Mouse (Mus musculus): ENCODE results near the gene Prr5l. TPM values are rescaled to one million over a fixed set of nuclear protein-coding genes. Genes with fewer than 3 reads are reported as not detected.

Prr5l gene
- polyA plus RNA-seq, 1 experiment from 2014 or later, result 12.4 TPM

DNA sequence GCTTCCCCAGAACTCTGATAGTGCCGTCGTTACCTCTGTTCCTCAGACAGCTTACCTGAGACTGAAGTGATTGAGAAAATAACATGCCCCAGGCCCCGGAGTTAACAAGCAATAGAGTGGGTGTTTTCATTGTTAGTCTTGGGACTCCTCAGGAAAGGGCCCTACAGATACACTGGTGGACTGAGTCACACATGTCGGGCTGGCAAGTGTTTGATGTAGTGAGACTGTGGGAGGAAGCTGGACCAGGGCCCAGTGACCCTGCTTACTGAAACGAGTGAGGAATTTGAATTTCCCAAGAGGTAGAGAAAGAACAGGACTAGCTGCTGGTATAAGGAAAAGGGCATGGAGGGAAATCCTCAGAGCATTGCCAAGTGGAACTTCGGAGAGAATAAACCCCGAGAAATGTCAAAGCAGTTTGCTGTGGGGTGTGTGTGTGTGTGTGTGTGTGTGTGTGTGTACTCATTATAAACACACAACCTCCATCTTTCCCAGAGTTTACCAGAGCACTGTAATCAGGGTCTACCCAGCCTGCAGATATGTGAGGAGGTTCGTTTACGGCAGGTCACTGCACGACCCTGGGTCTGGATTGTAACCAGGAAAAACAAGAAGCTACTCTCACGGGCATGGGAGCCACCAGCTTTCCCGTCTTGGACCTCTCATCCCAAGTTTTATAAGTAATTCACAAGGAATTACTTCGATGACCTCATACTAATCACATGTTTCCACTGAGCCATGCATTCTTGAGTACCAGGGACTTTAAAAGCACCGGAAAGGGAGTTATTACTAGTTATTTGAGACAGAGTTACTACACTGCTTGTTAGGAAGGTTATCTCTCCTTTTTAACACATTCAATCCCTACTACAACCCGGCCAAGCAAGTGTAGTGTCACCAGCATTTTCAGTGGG lies 20.4 kb downstream of the Prr5l start:
- Histone ChIP-seq H3K4me2 (replicated peaks) (no peak overlapping the region), H3K27ac (no peak overlapping the region), H3K27me3 (no peaks in the 10 kb centered on the region), H3K9ac (no peak overlapping the region), H3K36me3 (no peaks in the 10 kb centered on the region), H3K4me3 (no peak overlapping the region), H3K9me3 (replicated peaks) (no peaks in the 10 kb centered on the region), H3K4me1 (no peaks in the 10 kb centered on the region)
- ATAC-seq (ENCODE audit: low FRiP score), result no peak
- 81% methylated on average over 15 of the region's 15 CpGs for WGBS

GRCm38 (mm10) chr2:101860920-101861485 lies 21.8 kb downstream of the Prr5l start:
- Histone ChIP-seq H3K4me1 (no peaks in the 10 kb centered on the region), H3K9me3 (replicated peaks) (no peaks in the 10 kb centered on the region)
- 93% methylated on average over 3 of the region's 3 CpGs for WGBS

DNA sequence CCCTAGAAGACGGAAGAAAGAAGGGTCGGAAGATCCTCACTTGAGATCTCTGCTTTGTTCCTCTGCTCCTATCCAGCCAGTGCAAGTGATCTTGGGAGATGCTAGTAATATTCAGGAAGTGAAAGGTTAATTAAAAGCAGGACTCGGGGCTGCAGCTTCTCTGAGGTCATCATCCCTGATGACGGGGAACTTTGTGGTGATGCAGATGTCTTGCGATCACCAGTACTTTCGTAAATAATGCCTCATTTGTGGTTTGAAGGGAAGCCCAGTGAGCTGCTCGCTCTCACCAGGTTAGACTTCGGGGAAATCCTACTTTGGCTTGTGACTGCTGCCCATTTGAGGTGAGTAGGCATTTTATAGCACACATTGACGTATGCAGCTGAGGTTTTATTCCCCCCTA lies 26.7 kb downstream of the Prr5l start:
- no peaks in the 10 kb centered on the region for H3K27me3 ChIP-seq
- no peaks in the 10 kb centered on the region for H3K36me3 ChIP-seq
- no peak overlapping the region for H3K9ac ChIP-seq
- no peak overlapping the region for H3K4me2 ChIP-seq (replicated peaks)
- H3K4me3 ChIP-seq, result no peak overlapping the region
- no peaks in the 10 kb centered on the region for H3K4me1 ChIP-seq
- no peak for ATAC-seq (ENCODE audit: low FRiP score)
- 83% methylated on average over 9 of the region's 9 CpGs for WGBS
- H3K9me3 ChIP-seq (replicated peaks), result no peaks in the 10 kb centered on the region
- H3K27ac ChIP-seq, result no peak overlapping the region

More at GRCm38 (mm10) chr2:101860920-101861485, 21.8 kb downstream of the Prr5l start:
- Histone ChIP-seq H3K36me3 (no peaks in the 10 kb centered on the region), H3K4me2 (replicated peaks) (no peak overlapping the region), H3K27ac (no peak overlapping the region), H3K4me3 (no peak overlapping the region), H3K9ac (no peak overlapping the region), H3K27me3 (no peaks in the 10 kb centered on the region)
- no peak for ATAC-seq (ENCODE audit: low FRiP score)

DNA sequence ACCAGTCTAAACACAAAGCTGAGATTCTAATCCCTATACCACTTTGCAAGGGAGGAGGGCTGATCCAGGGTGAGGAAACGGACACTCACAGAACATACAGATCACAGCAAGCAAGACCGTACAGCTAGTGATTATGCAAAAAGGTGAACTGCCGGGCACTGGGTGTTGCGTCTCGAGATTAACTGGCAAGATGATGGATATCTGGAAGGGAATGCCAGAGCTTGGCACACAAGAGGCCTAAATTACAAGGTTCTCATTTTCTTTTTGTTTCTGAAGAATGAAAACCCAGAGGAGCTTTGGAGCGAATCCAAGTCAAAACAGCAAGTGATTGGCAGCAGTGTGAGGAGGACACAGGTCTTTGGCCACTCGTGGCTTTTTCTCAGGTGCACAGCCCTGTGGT lies 28.0 kb downstream of the Prr5l start:
- no peaks in the 10 kb centered on the region for H3K36me3 ChIP-seq
- H3K4me2 ChIP-seq (replicated peaks), result no peak overlapping the region
- no peak overlapping the region for H3K4me3 ChIP-seq
- ATAC-seq (ENCODE audit: low FRiP score), result no peak
- no peak overlapping the region for H3K27ac ChIP-seq
- 76% methylated on average over 7 of the region's 7 CpGs for WGBS
- H3K9me3 ChIP-seq (replicated peaks), result no peaks in the 10 kb centered on the region
- H3K27me3 ChIP-seq, result no peaks in the 10 kb centered on the region
- H3K9ac ChIP-seq, result no peak overlapping the region
- H3K4me1 ChIP-seq, result no peaks in the 10 kb centered on the region

DNA sequence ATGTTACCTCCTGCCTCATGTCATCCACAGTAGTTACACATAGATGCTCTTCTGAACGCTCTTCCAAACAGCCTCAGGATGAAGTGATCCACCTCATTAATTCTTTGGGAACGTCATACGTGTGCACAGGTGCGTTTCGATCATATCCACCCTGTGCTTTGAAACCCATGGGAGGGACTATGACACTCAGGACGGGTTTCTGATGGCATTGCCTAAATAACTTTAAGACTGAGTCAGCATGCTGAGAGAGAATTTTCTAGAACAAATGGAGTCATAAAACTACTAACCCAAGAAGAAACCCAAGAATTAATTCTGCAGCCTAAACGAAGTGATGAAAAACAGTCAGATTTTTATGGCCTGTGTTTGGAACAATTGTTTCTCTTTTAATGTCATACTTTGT lies 40.1 kb downstream of the Prr5l start:
- no peak for ATAC-seq (ENCODE audit: low FRiP score)
- H3K9ac ChIP-seq, result no peak overlapping the region
- H3K4me3 ChIP-seq, result no peak overlapping the region
- no peak overlapping the region for H3K27ac ChIP-seq
- no peaks in the 10 kb centered on the region for H3K9me3 ChIP-seq (replicated peaks)
- H3K4me2 ChIP-seq (replicated peaks), result no peak overlapping the region
- no peaks in the 10 kb centered on the region for H3K27me3 ChIP-seq
- no peaks in the 10 kb centered on the region for H3K36me3 ChIP-seq
- WGBS, result 84% methylated on average over 7 of the region's 7 CpGs
- H3K4me1 ChIP-seq, result no peaks in the 10 kb centered on the region

- Histone ChIP-seq H3K4me3 (no peak overlapping the region), H3K27ac (no peak overlapping the region), H3K9me3 (replicated peaks) (no peaks in the 10 kb centered on the region), H3K36me3 (no peaks in the 10 kb centered on the region), H3K4me2 (replicated peaks) (no peak overlapping the region), H3K9ac (no peak overlapping the region), H3K4me1 (peaks cover 7% of the 10 kb centered on the region), H3K27me3 (no peaks in the 10 kb centered on the region)
- ATAC-seq (ENCODE audit: low FRiP score), result no peak
- 87% methylated on average over 9 of the region's 9 CpGs for WGBS
Measured at GRCm38 (mm10) chr2:101834816-101835523, 47.9 kb downstream of the Prr5l start.

- peaks cover 10% of the 10 kb centered on the region for H3K4me1 ChIP-seq
- H3K36me3 ChIP-seq, result no peaks in the 10 kb centered on the region
- H3K27ac ChIP-seq, result no peak overlapping the region
- no peaks in the 10 kb centered on the region for H3K9me3 ChIP-seq (replicated peaks)
- no peak for ATAC-seq (ENCODE audit: low FRiP score)
- no peak overlapping the region for H3K9ac ChIP-seq
- 89% methylated on average over 9 of the region's 9 CpGs for WGBS
- H3K4me3 ChIP-seq, result no peak overlapping the region
- H3K4me2 ChIP-seq (replicated peaks), result no peak overlapping the region
- H3K27me3 ChIP-seq, result no peaks in the 10 kb centered on the region
Measured at GRCm38 (mm10) chr2:101832361-101832760, 50.5 kb downstream of the Prr5l start.

- Histone ChIP-seq H3K9ac (no peak overlapping the region), H3K27me3 (no peaks in the 10 kb centered on the region), H3K36me3 (no peaks in the 10 kb centered on the region), H3K4me1 (peaks cover 10% of the 10 kb centered on the region), H3K9me3 (replicated peaks) (no peaks in the 10 kb centered on the region), H3K4me2 (replicated peaks) (no peak overlapping the region), H3K27ac (no peak overlapping the region), H3K4me3 (no peak overlapping the region)
- 91% methylated on average over 5 of the region's 5 CpGs for WGBS
- no peak for ATAC-seq (ENCODE audit: low FRiP score)
Measured at GRCm38 (mm10) chr2:101831851-101832250, 51.0 kb downstream of the Prr5l start.

- 43% methylated on average over 9 of the region's 9 CpGs for WGBS
- Histone ChIP-seq H3K4me1 (peaks cover 10% of the 10 kb centered on the region), H3K9ac (no peak overlapping the region), H3K9me3 (replicated peaks) (no peaks in the 10 kb centered on the region), H3K36me3 (no peaks in the 10 kb centered on the region), H3K4me2 (replicated peaks) (no peak overlapping the region), H3K4me3 (no peak overlapping the region), H3K27ac (no peak overlapping the region), H3K27me3 (no peaks in the 10 kb centered on the region)
- no peak for ATAC-seq (ENCODE audit: low FRiP score)
Measured at GRCm38 (mm10) chr2:101830186-101830915, 52.5 kb downstream of the Prr5l start.

DNA sequence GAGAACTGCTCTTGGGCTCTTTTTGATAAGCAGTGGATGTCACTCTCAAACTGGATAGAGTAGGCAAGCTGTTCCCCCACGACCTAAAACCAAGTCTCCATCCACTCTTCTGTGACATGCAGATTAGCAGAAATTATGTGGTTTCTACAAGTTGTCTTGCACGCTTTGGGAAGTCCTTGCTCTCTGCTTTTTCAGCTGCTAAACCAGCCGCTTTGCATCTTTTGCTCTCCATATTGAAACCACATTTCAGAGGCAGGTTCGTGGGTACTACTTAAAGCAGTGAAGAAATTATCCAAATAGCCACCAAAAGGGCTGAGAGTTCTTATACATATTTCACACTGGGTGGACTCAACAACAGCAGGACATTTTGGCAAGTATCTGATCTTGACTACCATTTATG lies 53.8 kb downstream of the Prr5l start:
- Histone ChIP-seq H3K4me3 (no peak overlapping the region), H3K9ac (no peak overlapping the region), H3K27ac (no peak overlapping the region), H3K4me1 (peaks cover 10% of the 10 kb centered on the region), H3K4me2 (replicated peaks) (no peak overlapping the region), H3K36me3 (no peaks in the 10 kb centered on the region), H3K9me3 (replicated peaks) (no peaks in the 10 kb centered on the region), H3K27me3 (no peaks in the 10 kb centered on the region)
- ATAC-seq (ENCODE audit: low FRiP score), result no peak
- 75% methylated on average over 4 of the region's 4 CpGs for WGBS

DNA sequence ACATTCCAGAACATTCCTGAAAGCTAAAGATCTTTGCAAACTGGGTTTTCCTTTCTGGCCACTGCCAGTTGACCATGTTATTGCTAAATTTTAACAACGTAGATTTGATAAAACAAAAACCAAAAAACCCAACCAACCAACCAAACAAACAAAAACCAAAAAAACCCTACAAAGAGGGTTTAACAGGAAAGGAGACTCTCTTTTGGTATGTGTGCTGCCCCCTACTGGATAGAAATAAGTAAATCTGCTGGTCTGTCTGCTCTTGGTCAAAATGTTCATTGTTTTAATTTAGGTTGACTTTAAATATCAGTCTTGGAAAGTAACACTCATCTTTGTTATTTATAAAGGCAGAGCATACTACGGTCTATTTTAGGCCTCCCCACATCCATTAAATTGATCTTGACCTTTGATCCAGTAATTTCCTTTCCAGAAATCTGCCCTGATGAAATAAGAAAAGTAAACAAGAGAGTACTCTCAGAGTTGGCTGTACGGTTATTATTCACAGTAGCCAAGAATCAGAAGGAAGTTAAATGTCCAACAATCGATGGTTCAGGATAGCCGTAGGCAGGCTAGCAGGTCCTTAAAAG lies 54.7 kb downstream of the Prr5l start:
- no peaks in the 10 kb centered on the region for H3K9me3 ChIP-seq (replicated peaks)
- no peak overlapping the region for H3K4me2 ChIP-seq (replicated peaks)
- WGBS, result 71% methylated on average over 5 of the region's 5 CpGs
- H3K27me3 ChIP-seq, result no peaks in the 10 kb centered on the region
- H3K4me1 ChIP-seq, result peaks cover 10% of the 10 kb centered on the region
- no peak for ATAC-seq (ENCODE audit: low FRiP score)
- no peak overlapping the region for H3K27ac ChIP-seq
- no peaks in the 10 kb centered on the region for H3K36me3 ChIP-seq
- no peak overlapping the region for H3K4me3 ChIP-seq
- H3K9ac ChIP-seq, result no peak overlapping the region

DNA sequence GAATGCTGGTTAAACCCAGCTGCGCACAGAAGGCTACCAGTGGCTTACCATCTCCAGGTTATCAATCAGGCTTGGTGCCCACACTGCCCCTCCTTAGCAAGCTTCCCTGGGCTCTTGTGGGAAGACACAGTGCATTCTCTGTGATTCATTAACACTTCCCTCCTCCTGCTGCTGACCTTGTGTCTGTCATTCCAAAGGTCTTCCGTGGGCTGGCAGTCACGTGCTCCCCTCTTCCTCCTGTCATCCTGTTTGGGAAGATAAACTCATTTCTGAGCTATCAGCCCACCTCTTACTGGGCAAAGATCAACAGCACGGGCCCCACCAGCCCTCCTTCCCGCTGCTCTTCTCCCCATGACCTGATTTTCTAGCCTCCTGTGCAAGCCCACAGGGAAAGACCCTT lies 55.2 kb downstream of the Prr5l start:
- no peaks in the 10 kb centered on the region for H3K27me3 ChIP-seq
- no peak overlapping the region for H3K4me2 ChIP-seq (replicated peaks)
- no peaks in the 10 kb centered on the region for H3K9me3 ChIP-seq (replicated peaks)
- no peaks in the 10 kb centered on the region for H3K36me3 ChIP-seq
- H3K4me3 ChIP-seq, result no peak overlapping the region
- no peak for ATAC-seq (ENCODE audit: low FRiP score)
- peaks cover 10% of the 10 kb centered on the region for H3K4me1 ChIP-seq
- H3K9ac ChIP-seq, result no peak overlapping the region
- H3K27ac ChIP-seq, result no peak overlapping the region
- WGBS, result 38% methylated on average over 5 of the region's 5 CpGs
